Mouse (Mus musculus) cerebellum, postnatal 25 days (tissue): ENCODE measurements around the gene Rif1.

ENCODE experiments used
- DNase-seq, 2 experiments: peaks; one replicate each; pipeline ENCODE4 v3.0.0; 2021; ENCODE audit warnings: mixed read lengths in 2 of 2

Rif1 gene

DNA sequence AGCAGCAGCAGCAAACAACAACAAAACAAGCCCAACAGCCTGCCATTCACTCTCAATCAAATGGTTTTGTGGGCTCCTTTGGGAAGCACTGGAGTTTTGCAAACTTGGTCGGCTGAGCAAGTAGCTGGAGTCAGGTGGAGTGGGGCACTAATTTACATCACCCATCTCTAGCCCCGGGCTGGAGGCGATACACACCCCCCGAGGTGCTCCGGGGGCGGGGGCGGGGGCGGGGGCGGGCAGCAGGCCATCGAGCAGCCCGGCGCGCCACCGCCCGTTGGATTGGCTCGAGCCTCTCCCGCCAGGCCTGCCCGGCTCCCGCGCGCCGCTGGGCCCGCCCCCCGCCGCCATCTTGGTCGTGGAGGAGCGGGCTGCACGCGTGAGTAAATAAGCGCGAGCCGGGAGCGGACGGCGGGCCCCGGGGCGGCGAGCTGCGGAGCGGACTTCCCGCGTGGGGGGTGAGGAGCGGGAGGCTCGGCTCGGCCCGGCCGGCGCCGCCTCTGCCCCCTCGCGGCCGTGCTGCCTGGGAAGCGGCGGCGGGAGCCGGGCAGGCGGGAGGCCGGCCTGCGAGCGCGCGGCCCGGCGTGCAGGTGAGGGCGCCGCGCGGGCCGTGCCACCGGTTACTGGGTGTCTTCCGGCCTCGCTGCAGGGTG, at the start of gene Rif1:
Rif1 (plus strand) TSS at position 342 of the 650 bp plus-strand sequence.
- DNase-seq = peak; percentile 93 to 96

DNA sequence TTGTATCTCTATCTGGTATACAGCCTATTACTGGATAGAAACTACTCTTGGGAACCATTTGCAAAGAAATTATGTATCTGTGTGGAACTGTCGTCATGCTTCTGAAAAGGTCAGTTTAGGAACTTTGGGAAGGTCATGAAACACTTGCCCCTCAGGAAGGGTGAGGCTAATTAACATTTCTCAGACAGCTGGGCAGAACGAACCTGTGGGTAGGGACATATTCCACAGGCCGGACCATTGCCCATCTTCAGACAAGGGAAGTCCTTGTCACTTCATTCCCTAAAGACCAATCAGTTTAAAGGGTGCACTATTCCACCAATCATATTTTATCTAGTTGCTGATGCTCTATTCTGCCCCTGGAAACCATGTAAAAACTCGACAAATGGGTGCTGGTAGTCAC, 45.6 kb upstream of the Rif1 start:
- no peak for DNase-seq

DNA sequence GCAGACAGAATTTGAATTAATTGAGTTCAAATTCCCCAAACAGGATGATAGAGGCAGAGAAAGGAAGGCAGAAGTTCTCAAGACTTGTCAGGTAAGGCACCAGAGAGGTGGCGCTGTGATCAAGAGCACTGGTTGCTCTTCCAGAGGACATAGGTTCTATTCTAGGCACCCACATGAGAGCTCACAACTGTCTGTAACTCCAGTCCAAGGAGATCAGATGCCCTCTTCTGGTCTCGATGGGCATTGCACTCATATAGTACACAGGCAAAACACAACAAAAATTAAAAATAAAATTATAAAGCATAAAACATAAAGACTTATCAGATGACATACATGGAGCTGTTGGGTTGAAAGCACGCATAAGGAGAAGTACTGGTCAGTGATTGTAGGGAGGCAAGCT, 43.2 kb upstream of the Rif1 start:
- no peak for DNase-seq

DNA sequence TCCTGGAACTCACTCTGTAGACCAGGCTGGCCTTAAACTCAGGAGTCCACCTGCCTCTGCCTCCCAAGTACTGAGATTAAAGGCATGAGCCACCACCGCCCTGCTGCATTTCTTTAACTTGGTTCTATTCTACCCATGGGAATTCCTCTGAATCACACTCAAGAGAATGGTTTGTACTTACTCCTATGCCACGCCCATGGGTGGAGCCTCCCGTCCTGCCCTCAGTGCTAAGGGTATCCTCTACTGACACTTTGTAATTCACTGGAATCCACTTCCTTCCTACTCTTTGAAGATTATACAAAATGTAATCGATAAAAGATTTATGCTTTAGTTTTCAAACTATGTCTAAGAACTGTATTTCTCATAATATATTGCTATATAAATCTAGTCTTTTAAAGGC, 41.1 kb upstream of the Rif1 start:
- DNase-seq = no peak

DNA sequence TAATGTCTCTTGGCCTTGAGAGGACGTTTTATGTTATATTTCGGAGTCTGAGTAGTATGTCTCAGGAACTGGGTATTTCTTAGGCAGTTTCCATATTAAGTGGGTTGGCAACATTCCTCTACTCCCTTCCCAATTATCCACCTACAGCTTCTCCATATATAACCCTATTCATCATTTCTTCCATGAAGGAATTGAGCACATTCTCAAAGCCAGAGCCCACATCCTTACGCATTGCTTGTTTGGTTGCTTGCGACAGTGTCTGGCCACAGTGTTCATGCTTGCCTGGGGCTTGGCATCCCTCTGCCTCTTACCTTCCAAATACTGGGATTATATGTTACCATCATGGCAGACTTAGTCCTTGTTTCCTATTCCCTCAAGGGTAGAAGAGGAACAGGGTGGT, 38.0 kb upstream of the Rif1 start:
- DNase-seq = no peak

DNA sequence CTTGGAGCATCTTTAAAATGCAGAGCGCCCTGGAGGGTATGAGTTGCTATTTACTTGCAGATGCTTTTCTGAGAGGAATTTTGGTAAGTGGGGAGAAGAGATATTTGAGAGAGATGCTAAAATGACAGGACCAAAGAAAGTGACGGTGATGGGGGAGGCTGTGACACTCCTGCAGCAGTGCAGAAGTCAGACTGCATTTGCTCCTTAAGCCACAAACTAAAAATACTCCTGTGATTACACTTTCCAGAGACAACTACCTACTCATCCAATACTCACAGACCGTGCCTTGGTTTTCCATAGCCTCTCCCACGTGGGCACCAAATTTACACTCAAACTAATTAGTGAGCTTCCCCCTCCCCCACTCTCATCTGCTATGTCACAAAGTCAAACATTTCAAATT, 37.5 kb upstream of the Rif1 start:
- DNase-seq = no peak

DNA sequence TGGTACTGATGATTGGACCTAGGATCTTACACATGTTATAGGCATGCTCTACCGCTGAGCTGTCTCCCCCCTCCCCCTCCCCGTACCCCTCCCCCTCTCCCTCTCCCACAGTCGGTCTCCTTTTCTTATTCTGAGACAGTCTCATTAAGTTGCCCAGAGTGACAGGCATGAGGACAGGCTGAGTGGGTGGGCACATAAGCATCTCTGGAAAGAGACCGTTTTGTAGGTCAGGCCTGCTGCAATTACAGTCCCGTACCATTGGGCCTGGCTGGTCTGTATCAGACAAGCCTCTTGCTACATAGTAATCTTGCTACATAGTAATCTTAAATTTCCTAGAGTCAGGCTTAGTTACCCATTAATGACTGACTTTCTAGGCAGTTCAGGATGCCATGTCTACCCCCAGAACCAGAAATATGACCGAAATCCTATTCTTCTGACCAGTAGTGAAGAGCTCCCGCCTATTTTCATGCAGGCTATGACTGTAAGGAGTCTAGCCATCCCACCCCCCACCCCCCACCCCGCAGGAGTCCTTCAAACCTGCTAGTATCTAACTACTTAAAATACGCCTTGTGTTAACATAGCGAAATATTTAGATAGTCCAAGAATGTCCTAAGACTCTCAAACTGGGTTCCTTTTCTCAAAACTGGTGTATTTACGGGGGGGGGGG, 35.6 kb upstream of the Rif1 start:
- no peak for DNase-seq

DNA sequence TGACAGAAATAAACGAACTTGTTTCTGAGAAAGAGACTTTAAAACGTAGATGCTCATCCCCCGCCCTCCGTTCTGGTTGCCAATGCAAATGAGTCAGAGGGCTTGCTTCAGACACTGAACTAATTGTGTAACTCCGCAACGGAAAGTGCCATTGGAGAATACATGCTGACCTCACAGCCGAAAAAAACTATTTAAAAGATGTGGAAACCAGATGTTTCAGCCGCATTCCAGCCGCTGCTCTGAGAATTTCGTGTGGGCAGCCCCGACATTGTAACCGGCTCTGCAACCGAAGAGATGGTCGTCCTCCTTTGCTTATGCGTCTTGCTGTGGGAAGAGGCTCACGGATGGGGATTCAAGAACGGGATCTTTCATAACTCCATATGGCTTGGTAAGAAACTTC, 34.8 kb upstream of the Rif1 start, which contains the start of gene Tnfaip6:
Tnfaip6 (plus strand) TSS at position 128 of the 400 bp plus-strand sequence.
- DNase-seq = peak; percentile 21 to 43

DNA sequence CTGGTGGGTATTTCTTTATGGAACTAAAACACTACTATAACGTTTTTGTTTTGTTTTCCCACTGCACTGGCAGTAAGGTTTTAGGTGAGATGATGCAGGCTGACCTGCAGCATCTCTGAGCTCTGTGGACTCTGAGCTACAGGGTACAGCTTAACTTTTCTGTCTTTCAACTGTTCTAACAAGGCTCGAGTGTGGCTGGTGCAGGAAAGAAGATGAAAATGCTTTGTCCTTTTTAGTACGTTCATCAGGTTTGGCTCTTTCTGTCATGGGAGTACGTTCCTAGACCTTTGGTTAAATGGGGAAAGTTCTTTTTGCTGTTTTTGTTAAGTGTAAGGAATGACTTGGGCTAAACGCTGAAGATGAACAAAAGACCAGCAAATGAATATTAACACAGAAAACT, 34.1 kb upstream of the Rif1 start:
- DNase-seq = no peak

DNA sequence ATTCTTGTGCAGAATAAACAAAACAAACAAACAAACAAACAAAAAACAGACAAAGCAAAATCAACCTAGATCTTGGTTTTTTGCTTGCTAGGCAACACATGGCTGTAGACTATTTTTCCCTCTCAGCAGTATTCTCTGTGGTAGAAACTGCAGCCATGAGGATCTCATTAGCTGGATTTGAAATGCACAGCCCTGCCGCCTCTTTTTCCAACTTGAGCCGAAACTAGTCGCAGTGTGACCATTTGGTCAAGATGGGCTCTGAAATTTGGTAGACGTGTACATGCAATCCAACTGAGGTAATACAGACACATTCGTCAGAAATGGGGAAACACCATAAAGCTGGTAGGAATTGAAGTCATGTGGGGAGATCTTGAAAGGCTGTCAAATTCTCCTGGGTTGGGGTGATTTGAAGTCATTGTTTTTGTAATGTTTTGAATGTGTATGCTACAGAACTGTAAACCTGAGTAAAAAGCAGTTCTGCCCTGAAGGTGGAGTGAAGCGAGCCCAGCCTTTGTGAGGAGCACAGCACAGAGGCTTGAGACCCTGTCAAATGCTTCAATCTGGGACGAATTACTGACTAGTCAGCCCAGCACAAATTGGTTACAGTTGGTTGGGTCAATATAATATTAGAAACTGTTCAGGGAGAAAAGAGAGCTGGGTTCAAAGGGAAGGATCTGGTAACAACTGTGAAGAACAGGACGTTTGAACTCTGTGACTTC, 33.4 kb upstream of the Rif1 start:
- no peak for DNase-seq

DNA sequence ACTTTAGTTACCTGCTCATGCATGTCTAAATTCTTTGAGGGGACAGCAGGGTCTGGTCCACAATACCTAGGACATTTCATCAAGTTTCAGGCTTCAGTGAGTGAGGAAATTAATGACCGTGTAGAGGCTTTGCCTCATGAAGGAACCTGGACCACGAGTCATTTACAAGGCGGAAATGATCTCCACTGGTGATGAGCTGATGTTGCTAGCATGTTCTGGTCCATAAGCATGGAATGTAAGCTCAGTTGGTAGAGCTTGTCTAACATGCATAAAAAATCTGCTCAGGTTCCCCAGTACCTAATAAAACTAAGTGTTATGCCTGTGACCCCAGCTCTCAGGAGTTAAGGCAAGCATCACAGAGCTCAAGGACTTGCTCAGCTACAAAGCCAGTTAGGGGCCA, 30.5 kb upstream of the Rif1 start:
- no peak for DNase-seq

DNA sequence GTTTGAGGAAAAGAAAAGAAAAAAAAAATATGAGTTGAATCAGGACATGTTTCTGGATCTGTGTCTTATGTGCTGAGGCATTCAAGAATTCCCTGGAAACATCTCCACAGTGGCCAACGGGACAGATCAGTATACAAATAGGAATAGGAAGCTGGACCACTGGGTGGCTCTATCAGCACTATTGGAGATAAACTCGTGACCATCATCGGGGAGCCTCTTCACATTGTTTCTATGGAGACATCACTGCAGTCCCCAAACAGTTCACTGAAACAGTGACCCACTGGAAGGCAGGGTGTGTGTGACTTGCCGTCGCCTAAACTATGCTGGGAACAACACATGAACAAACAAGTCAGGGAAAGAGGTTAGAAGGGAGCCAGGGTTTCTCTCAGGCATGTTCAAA, 29.9 kb upstream of the Rif1 start:
- DNase-seq = peak in 1 of 2 experiments; percentile 16

DNA sequence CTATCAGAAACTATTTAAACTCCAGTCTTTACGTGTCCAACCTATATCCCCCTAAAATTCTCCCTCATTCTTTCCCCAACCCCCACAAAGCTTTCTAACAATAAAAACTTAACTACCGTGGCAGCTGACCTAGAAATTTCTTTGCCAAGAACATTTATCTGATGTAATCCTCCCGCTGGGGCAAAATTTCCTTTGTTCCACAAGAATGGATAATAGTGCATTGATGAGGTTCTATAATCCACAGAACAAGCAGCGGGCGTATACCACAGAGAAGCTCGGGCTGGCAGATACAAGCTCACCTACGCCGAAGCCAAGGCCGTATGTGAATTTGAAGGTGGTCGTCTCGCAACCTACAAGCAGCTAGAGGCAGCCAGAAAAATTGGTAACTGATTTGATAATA, 29.1 kb upstream of the Rif1 start:
- DNase-seq = no peak

DNA sequence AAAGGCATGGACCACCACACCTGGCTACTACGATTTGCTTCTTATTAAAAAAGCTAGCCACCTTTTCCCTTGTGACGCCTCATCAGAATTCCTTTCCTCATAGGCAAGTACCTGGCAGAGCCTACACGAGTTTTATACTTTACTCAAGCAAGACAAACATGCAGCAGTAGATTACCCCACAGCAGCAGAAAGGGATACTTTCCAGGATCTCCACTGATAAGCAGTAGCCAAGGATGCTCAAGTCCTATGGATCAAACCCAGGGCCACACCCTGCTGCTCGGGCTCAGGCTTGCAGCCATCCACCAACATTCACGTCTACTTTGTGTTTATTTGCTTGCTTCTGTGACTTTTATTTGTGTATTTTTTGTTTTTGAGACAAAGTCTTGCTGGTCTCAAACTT, 26.6 kb upstream of the Rif1 start:
- DNase-seq = no peak

DNA sequence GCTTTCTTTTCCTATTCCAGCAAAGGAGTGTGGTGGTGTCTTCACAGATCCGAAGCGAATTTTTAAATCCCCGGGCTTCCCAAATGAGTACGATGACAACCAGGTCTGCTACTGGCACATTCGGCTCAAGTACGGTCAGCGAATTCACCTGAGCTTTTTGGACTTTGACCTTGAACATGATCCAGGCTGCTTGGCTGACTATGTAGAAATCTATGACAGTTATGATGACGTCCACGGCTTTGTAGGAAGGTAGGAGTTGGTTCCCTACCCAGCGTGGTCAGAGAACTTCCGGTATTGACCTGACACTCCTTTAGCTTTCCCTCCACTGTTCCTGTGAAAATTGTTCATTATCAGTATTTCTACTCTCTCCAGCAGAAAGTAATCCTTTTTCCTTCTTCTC, 21.8 kb upstream of the Rif1 start:
- no peak for DNase-seq

DNA sequence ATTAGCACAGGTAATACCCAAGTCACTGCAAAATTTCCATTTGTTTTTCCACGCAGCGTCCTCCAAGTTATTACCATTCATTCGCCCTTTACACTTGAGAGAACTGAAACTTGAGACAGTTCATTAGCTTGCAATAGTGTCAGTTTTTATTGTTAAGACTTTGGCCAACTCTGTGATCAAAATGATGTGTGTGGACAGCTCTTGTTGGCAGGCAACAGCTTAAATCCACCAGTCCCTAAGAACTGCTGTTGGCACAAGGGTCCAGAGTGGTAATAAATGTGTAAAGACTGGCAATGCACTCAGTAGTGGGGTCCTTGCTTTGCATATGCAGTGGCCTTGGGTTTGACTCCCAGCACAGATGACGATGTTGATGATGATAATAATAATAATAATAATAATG, 20.3 kb upstream of the Rif1 start:
- no peak for DNase-seq

DNA sequence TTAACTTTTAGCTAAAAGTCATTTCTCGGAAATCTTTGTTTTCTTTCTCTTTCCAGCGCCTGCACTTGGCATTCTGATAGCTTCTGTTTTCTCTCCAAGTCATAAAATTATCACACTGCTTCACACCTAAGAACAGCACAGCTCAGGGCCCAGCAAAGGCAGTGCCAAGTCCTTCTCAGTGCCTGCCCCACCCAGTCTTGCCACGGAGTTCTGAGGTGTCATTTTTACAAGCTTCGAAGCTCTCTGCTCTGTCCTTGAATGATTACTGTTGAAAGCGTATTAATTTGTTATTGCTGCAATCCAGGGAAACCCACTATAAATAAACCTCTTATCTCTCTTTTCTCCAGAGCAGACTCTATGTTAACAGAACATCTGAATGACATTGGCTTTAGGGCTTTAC, 19.1 kb upstream of the Rif1 start:
- DNase-seq = no peak

DNA sequence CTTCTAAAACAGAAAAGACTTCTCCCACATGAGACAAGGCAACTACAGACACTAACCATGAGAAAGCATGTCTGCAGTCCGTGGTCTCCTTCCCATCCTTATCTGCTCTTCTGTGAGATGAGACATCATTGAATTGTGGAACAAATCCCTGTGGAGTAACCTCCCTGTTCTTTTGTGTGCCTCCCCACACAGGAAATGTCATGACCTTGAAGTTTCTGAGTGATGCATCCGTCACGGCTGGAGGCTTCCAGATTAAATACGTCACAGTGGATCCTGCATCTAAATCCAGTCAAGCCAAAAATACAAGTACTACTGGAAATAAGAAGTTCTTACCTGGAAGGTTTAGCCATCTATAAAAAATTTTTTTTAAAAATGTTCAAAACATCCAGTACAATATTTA, 17.0 kb upstream of the Rif1 start:
- no peak for DNase-seq

DNA sequence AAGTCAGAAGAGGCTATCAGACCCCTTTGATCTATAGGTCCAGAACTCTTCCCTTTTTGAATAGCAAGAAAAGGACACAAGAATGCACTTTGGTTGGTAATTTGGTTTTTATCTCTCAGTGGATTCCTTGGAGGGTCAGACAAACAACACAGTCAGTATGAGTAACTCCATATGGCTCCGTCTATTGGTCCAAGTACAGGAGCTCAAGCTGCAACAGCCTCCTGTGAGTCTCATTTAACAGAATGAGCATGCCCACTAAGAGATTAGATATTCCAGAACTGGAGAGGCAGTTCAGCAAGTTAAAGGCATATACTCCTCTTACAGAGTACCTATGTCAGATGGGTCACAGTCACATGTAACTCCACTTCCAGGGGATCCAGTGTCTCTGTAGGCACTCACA, 15.5 kb upstream of the Rif1 start:
- DNase-seq = no peak

DNA sequence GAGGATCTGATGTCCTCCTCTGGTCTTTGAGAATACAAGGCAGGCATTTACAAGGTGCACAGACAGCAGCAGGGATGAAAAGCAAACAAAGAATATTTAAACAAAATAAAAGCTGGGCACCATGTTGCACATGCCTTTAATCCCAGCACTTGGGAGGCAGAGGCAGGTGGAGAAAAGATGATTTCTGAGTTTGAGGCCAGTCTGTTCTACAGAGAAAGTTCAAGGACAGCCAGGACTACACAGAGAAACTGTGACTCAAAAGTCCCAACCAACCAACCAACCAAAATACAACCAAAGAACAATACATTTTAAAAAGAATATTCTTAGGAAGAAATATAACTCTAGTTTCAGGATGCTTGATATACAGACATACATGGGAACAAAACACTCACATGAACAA, 15.0 kb upstream of the Rif1 start:
- no peak for DNase-seq

DNA sequence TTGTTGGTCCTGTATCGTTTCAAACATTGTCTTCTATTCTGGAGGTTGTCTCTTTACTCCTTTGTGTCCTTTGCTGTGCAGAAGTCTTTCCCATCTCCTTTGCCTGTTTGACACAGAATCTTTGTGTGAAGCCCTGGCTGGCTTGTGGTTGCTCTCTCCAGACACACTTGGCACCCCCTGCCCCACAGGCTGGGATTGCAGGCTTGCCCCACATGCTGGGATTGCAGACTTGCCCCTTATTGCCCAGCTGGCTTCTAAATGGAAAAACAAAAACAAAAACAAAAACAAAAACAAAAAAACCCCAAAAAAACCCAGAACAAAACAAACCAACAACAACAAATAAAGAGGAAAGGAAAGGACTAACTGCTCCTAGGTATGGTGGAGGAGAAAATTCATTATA, 4.0 kb upstream of the Rif1 start:
- DNase-seq = peak in 1 of 2 experiments; percentile 38

DNA sequence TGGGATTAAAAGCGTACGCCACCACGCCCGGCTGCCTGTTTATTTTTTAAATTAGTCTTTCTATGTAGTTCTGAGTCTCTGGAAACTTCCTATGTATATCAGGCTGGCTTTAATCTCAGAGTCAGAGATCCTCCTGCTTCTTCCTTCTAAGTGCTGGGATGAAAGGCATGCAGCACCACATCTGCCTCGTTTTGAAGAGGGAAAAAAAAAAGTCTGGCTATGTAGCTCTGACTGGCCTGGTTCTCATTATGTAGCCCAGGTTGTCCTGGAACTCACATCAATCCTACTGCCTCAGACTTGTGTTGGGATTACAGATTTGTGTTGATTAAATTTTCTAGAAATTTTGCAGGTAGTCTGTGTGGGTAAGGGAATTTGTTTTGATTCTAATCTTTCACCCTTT, 1.8 kb upstream of the Rif1 start:
- no peak for DNase-seq

DNA sequence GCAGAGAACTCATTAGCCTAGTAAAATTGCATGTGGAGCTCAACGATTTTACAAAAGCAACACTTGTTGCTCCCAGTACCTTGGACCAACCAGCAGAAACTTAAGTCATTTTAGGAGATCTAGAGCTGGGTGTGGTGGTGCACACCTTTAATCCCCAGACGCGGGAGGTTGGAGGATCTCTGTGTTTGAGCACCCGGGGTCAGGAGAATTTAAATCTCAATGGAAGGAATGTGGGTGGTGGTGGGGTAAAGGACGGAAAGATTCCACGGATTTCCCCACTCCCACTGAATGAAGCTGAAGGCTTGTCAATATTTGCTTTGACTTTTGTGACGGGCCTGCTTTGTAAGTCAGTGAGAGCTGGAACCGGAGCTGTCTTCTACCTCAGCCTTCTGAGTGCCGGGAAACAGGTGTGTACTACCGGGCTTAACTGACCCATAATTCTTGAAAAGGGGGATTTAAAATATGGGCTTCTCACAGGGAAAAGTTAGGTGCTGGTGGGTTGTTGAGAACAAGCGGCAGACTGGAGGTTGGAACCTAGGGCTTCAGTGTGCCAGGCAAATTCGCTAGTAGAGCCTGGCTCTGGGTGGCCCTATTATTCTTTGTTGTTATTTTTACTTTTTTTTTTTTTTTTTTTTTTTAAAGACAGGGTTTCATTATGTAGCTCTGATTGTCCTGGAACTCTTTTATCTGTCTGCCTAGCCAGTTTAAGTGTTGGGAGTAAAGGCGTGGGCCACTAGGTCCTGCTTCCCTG, 1.2 kb upstream of the Rif1 start:
- no peak for DNase-seq
